Mouse (Mus musculus) A20 (cell line): ENCODE data around the gene Kcnip1.

Experiments
- DNase-seq: peaks from one replicate; pipeline ENCODE4 v3.0.0-alpha.2; 2011; ENCODE audit warnings: low read depth, low spot score

The Kcnip1 gene

DNA sequence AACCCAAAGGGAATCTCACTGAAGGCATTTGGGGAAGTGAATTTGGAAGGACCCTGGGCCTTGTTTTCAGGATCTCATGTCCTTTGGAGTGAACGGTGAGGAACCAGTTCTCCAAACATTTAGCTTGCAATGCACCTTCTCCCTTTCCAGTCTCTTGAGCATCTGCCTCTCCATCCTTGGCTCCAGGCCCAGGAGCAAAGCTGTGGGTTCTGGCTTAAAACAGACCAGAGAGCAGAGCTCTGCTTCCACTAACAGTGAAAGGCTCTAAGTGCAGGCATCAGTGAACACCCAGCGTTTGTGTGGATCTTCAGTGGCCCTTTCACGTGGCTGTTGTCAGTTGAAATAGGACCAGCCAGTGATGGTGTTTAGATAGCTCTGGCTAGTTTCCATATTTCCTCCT is 307.0 kb downstream of the Kcnip1 start:
- no peak for DNase-seq

DNA sequence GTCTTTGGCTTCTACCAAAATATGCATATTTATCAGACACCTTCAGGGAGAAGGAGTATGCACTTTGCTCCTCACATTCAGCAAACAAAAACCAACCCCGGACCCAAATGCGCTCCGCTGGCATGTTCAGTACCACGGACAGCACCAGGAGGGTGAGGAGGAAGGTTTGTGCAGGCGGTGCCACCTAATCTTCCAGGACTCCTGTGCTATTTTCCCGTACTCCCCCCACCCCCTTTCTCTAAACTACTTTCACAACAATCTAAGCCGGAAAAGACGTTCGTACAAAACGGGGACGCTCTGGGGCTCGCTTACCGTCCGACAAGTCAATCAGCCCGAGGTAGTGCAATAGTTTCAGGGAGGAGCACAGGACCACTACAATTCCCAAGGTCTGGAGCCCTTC is 312.8 kb downstream of the Kcnip1 start:
- peak; percentile 10 for DNase-seq

DNA sequence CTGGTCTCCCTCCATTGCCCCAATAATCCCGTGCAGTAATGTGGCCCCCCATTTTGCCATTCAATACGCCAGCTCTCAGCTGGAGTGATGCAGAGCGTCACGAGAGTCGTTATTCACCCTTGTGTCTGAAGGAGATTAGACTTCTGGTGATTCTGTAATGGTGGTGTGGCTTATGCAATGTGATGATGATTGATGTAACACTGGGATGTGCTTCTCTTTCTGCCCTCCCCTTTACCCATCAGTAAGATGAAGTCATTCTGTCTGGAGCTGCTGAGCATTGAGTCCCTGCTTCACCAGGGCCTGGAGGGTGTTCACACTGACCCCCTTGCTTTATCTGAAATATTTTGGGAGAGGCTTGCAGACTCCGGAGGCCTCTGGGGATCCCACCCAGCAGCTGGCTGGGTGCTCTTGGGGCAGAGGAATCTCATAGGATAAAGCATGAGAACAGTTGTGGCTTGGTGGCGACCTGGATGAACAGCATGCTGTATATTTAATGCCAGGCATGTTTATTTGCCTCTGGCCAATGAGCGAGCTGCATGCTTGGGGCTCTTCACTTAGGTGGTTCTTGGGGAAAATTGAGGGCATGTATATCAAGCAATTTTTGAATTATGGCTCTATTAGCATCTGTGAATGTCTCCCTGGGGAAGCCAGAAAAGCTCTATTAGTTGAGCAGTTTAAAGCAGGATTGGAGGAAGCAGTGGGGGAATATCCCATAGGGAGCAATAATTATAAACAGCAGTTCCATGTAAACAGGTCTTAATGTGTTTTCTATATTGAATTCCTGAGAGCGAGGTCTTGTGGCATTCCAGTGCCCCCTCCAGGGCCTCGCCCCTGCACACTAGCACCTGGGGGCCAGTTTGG is 322.6 kb downstream of the Kcnip1 start:
- DNase-seq = no peak

GRCm38 (mm10) chr11:33668376-33668775 is 324.6 kb downstream of the Kcnip1 start:
- no peak for DNase-seq

- no peak for DNase-seq
Observed at GRCm38 (mm10) chr11:33663599-33663998, 329.4 kb downstream of the Kcnip1 start.

- no peak for DNase-seq
Observed at GRCm38 (mm10) chr11:33660016-33660913, 332.7 kb downstream of the Kcnip1 start.

DNA sequence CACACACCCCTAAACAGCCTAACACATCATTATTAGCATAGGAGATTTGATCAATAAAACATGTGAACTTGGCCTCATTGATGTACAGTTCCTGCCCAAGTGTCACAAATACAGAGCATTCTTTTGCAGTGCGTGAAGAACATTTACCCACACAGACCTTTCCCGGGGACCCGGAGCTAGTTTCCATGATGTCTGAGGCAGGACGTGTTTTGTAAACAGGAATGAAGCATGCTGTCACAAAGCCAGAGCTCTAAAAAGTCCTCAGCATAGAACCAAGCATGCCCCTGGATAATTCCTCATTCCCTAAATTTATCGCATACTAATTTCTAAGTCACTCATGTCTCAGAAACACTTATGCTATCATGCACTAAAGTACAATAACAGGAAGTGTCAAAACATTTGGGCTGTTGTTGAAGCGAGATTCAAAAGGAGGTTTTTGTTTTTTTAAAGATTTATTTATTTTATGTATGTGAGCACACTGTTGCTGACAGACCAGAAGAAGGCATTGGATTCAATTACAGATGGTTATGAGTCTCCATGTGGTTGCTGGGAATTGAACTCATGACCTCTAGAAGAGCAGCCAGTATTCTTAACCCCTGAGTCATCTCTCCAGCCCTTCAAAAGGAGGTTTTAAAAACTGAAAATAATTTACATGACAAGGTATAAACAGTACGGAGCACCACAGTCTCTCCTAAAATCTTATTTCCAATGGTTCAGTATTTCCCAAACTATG is 336.9 kb downstream of the Kcnip1 start:
- DNase-seq = no peak

GRCm38 (mm10) chr11:33655221-33655620 is 337.7 kb downstream of the Kcnip1 start:
- DNase-seq = no peak

DNA sequence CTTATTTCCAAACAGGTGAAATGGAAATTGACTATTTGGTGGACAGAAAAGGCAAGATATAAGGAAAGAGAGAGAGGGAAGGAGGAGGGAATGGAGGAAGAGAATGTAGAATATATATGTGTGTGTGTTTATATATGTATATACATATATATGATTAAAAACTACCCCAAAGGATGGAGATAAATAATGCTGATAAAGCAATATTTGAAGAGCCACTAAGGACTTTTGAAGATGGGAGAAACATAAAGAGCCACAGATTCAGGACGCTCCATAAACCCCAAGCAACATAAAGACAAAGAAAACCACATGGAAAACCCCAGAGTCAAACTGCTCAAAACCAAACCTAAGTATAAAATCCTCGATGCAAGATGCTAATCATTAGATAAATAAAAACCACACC is 338.5 kb downstream of the Kcnip1 start:
- no peak for DNase-seq

- DNase-seq = no peak
Observed at GRCm38 (mm10) chr11:33649358-33649757, 343.6 kb downstream of the Kcnip1 start.

DNA sequence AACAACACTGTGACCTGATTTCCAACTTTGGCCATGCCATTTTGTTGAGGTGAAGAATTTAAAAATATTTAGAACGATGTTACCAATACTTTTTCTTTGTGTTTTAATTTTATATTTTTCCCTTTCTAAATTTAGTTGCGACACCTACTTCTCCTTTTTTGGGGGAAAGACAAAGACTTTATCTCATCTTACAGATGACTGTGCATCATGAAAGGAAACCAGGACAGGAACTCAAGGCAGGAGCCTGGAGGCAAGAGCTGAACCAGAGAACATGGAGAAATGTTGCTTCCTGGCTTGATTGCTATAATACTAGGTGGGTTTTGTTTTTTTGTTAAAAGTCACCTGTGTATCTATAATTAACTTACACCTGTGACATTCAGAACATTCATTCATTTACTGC is 355.8 kb downstream of the Kcnip1 start:
- DNase-seq = no peak

- no peak for DNase-seq
Observed at GRCm38 (mm10) chr11:33627136-33627742, 365.7 kb downstream of the Kcnip1 start.

- DNase-seq = peak; percentile 60
Observed at GRCm38 (mm10) chr11:33614218-33614617, 378.7 kb downstream of the Kcnip1 start.

DNA sequence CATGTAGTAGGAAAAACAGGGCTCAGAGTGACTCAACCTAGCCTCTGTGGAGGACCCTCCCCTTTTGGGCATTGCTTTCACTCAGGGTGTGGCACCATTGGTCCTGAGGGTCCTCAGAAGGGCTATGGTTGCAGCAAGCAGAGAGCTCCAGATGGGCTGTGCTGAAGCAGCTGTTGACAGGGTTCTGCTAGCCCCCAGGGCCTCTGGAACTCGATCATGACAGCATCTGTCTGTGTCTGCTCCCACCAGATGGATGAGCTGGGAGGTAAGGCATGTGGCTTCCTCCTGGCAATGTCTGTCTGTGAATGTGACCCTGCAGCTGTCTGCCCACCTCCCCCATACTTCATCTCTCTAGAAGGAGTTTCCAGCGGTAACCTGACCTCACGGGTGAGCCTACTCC is 385.2 kb downstream of the Kcnip1 start:
- no peak for DNase-seq

GRCm38 (mm10) chr11:33603174-33603573 is 389.8 kb downstream of the Kcnip1 start:
- no peak for DNase-seq

GRCm38 (mm10) chr11:33598986-33599385 is 394.0 kb downstream of the Kcnip1 start, which contains the start of gene D130052B06Rik:
TSS of gene D130052B06Rik (plus strand) at chr11:33599302.
- DNase-seq = no peak

- DNase-seq = no peak
Observed at GRCm38 (mm10) chr11:33596655-33597054, 396.3 kb downstream of the Kcnip1 start.

GRCm38 (mm10) chr11:33592826-33593225 is 400.1 kb downstream of the Kcnip1 start:
- DNase-seq = no peak

DNA sequence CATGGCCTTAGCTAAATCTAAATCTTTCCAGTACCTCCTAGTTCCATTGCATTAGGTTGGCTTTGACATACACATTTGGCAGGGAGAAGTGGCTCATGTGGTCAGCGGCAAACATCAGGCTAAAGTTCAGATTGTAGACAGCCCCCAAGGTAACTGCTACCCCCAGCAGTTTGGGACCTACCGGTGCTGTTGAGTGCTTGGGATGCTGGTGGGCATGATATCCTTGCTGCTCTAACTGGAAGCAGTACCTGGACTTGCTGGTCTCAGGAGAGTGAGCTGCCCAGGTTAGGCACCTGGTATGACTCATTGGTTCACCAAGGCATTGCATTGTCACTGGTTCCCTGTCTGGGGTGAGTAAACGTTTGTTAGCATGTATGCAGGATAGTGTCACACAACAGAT is 402.2 kb downstream of the Kcnip1 start:
- DNase-seq = no peak

DNA sequence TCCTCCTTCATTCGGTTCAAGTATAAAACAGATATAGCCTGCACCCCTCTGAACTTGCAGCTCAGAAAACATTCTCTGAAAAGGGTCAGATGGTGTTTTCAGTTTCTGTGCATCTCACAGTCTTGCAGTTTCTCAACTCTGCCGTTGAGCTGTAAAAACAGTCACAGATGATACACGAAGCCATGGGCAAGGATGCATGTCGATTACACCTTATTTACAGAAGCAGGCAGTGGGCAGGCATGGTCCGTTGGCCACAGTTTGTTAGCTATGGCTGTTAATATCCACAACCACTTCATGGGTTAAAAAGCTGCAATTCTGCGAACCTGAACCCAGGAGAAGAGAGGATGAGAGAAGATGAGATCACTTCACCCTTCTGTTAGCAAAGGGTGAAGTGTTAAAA is 406.3 kb downstream of the Kcnip1 start:
- peak; percentile 58 for DNase-seq

GRCm38 (mm10) chr11:33579621-33580020 is 413.3 kb downstream of the Kcnip1 start:
- DNase-seq = no peak
